Mouse (Mus musculus): Measurements from ENCODE around the gene Mpp4.

The Mpp4 gene

DNA sequence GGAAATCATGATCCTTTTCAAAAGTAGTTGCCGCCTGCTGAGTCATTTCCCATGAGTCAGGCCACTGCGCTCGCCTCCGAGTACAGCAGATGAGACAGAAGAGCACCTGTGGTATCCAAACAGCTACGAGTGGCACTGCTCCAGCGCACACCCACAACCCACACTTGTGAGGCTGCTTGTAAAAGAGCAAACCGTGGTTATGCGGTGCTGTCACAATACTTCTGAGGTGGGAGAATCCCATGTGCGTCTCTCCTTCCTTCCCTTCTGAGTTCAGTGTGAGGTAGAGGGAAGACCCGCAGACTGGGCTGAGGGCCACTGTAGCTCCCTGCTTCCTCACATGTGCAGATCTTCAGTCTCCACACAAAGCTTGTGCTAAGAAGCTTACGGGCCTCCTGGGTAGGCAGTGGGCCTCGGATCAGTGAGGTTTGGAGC, at the start of gene Mpp4:
TSS of gene Mpp4 (minus strand) at position 360 of the 432 bp plus-strand sequence.
- in situ Hi-C loops (cut with MboI, MseI) = no loop called here

DNA sequence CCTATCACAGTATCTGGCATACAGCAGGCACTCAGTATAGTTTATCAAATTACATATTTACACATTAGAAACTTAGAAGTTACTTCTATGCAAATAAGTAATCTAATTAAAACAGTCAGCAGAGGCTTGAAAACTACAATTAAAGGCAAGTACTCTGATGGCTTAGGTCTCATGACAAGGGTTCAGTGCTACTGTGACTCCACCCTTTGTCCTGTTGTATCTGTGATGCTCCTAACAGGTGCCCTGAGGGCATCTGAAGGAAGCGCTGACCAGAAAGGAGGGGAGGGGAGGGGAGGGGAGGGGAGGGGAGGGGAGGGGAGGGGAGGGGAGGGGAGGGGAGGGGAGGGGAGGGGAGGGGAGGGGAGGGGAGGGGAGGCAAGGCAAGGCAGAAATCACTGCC, 49.8 kb upstream of the Mpp4 start:
- in situ Hi-C loops (cut with MboI, MseI) = no loop called here

- in situ Hi-C loops (cut with MboI, MseI) = no loop called here
These were observed 49.0 kb upstream of the Mpp4 start for GRCm38 (mm10) chr1:59212076-59212779.

DNA sequence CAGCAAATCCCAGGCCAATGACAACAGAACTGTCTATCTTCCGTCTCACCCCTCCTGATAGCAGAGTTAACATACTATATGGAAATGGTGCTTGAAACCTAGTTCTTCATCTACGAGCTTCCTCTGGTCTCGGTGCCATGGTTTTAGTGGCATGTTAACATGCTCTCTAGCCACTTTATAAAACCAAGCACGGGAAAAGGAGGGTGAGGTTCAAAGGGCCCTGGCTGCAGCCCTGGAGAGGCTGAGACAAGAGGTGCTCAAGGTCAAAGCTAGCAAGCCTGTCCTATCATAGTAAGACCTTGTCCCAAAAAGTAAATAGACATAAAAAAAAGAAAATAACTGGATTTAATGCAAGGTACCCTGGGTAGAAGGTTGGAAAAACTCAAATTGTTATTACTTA, 48.5 kb upstream of the Mpp4 start:
- in situ Hi-C loops (cut with MboI, MseI) = no loop called here

- in situ Hi-C loops (cut with MboI, MseI) = no loop called here
These were observed 45.1 kb upstream of the Mpp4 start for GRCm38 (mm10) chr1:59208331-59208730.

DNA sequence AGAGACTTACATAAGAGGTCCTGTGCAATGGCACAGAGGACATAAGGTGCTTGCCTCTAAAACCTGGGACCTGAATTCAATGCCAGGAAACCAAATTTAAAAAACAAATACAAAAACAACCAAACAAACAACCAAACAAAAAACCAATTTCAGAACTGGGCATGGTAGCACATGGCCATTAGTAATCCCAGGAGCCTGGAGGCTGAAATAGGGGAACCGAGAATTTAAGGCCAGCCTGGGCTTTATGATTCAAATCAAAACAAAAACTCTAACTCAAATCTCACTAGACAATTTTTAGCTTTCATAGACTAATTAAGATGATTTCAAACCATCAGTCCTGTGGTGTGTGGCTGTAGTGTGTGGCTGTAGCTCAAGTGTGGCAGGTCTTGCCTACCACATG, 41.3 kb upstream of the Mpp4 start:
- in situ Hi-C loops (cut with MboI, MseI) = no loop called here

- in situ Hi-C loops (cut with MboI, MseI) = no loop called here
These were observed 39.2 kb upstream of the Mpp4 start for GRCm38 (mm10) chr1:59202367-59202766.

GRCm38 (mm10) chr1:59201561-59201960, 38.4 kb upstream of the Mpp4 start:
- in situ Hi-C loops (cut with MboI, MseI) = no loop called here

GRCm38 (mm10) chr1:59200960-59201359, 37.8 kb upstream of the Mpp4 start:
- in situ Hi-C loops (cut with MboI, MseI) = no loop called here

DNA sequence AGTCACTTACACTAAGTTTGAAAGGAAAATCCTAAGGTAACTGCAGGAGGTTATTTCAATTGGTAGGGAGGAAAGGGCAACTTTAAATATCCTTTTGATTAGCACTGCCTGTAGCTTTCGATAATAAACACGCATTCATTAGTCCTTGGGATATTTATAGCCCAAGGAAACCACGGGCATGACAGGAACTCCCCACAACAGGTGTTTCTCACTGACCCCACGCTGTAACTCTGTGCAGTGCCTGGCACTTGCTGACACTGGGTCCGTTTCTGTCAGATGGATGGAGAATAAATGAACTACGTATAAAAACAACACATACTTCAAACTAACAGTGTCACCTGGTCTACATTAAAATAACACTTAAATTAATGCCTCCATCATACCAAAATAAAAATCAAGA, 31.8 kb upstream of the Mpp4 start:
- in situ Hi-C loops (cut with MboI, MseI) = no loop called here

GRCm38 (mm10) chr1:59187786-59188185, 24.6 kb upstream of the Mpp4 start:
- in situ Hi-C loops (cut with MboI, MseI) = no loop called here

DNA sequence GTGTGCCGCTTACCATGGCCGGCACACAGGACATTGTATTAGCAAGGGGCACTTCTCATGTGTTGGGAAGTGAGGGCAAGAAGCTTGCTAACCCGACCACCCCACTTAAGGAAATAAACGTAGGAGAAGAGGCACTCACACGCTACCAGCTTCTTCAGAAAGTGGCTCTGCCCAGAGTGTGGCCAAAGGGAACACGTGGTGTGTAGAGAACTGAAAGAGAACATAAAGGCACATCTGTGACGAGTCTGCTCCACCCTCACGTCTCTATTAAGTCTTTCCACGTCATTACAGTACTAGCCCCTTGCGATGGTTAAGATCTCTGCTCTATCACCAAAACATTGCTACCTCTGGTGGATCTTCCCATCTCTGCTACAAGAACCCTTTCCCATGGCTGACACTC, 23.1 kb upstream of the Mpp4 start:
- in situ Hi-C loops (cut with MboI, MseI) = no loop called here

GRCm38 (mm10) chr1:59185410-59185809, 22.2 kb upstream of the Mpp4 start:
- in situ Hi-C loops (cut with MboI, MseI) = no loop called here

GRCm38 (mm10) chr1:59183045-59183444, 19.9 kb upstream of the Mpp4 start:
- in situ Hi-C loops (cut with MboI, MseI) = no loop called here

GRCm38 (mm10) chr1:59182373-59182772, 19.2 kb upstream of the Mpp4 start:
- in situ Hi-C loops (cut with MboI, MseI) = no loop called here

DNA sequence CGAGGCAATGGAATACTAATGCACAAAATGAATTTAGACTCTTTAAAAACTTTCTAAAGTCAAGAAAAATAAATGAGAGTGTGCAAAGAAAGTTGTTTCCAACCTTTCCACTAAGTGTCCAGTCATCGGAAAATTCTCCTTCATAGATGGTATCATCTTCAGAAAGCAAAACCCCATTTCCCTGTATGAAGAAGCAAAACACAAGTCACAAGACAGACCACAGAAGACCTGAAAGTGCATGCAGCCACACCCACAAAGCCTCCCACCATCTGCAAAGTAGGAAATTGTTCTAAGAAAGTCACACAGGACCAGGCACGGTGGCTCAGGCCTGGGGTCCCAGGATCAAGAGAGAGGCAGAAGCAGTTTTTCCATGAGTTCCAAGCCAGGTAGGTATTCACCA, 16.8 kb upstream of the Mpp4 start:
- in situ Hi-C loops (cut with MboI, MseI) = no loop called here

- in situ Hi-C loops (cut with MboI, MseI) = no loop called here
These were observed 15.2 kb upstream of the Mpp4 start for GRCm38 (mm10) chr1:59178401-59178800.

- in situ Hi-C loops (cut with MboI, MseI) = no loop called here
These were observed 11.6 kb upstream of the Mpp4 start for GRCm38 (mm10) chr1:59174514-59175373.

DNA sequence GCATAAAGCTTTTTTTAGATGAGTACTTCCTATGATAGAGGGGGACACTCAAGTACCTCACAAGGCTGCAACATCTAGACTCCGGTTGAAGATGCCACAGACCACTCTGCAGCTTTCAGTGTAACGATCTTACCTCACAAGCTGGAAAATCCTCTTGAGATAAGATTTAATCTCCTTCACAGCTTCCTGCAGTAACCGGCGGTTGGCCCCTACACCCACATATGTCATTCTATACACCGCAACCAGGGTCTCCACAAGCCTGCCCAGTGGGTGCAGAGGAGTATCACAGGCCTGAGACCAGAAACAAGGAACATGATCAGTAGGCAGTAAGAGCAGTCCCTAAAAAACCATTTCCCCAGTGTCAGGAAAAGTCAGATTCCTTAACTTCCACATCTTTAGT, 9.8 kb upstream of the Mpp4 start:
- in situ Hi-C loops (cut with MboI, MseI) = no loop called here

DNA sequence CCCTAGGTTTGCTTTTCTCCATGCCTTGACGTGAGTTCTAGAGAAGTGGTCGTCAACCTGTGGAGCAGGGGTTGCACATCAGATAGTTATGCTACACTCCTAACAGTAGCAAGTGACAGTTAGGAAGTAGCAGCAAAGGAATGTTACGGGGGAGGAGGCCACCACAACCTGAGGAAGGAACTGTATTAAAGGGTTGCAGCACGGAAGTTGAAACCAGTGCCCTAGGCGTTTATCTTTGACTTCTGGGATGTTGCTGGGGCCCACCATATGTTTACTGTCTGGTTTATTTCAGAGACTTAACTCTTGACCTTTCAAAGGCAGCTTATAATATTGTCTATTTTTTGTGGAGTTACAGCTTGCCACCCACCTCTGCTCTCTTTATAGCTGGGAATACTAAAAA, 8.7 kb upstream of the Mpp4 start:
- in situ Hi-C loops (cut with MboI, MseI) = no loop called here

DNA sequence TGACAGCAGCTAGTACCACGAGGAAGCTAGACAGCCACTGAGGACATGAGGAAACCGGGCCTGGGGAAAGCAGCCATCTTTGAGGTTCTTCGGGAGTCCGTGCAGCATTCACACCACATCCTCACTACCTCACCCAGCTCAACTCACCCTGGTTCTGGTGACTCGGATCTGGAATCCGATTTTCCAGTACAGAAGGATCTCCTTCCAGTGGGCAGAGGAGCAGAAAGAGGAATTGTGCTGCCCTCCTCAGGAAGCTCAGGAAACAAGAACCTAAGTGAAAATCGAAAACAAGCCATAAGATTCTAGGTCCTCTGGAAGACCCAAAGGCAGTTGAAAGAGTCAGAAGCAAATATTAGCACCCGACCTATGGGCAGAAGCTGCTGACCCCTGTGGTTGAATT, 7.1 kb upstream of the Mpp4 start:
- in situ Hi-C loops (cut with MboI, MseI) = no loop called here

DNA sequence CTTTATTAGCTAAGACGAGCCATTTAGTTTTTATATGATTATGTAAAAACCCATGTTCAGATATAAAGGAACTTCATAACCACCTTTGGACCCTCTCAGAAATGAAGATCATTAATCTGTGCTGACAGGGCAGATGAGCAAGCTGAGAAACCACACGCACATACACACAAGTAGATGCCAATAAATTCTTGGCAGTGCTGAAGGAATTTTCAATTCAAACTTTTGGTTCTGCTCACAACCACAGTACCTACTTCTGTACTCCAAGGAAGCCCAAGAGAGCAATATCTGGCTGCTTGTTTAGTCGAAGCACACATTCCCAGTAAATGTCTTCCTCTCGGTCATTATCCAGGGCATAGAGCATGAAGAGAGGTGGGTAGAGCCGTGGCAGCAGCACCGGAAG, 6.4 kb upstream of the Mpp4 start:
- in situ Hi-C loops (cut with MboI, MseI) = no loop called here

- in situ Hi-C loops (cut with MboI, MseI) = no loop called here
These were observed 5.4 kb upstream of the Mpp4 start for GRCm38 (mm10) chr1:59168556-59168955.

Measured in T-helper 17 cell (primary cell).